Mouse (Mus musculus) liver, embryonic 14.5 days (tissue): ENCODE results near the gene Gzmm.

ENCODE experiments used
- CTCF ChIP-seq: IDR thresholded peaks from 2 replicates; pipeline ENCODE4 v1.5.1; 2016; ENCODE audit warnings: antibody characterized with exemption, low read depth, control low read depth
- EP300 ChIP-seq: IDR thresholded peaks from 2 replicates; pipeline ENCODE4 v1.6.1; 2016; ENCODE audit warnings: antibody characterized with exemption, low read depth

DNA sequence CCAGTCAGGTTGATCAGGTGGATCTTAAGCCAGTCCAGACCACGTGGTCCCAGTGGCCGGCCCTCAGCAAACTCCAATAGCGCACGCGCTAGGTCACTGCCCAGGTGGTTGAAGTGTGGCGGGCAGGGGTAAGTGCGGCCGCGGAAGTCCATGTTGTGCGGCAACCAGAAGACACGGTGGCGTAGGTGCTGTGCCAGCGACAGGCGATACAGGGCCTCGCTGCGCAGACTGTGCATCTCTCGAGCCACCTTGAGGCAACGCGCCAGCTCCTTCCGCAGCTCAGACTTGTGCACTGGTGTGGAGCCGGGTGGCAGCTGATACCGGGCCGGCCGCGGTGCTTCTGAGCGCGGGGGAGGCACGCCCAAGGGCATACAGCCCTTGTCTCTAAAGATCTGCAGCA lies 50.4 kb downstream of the Gzmm start:
- TF ChIP-seq CTCF (no peak), EP300 (no peak)
